Comparison of ENCODE assay signal across 9 mouse cellular contexts in genomic region chr14:24939476-24940200, GRCm38 (mm10).
DNase-seq lines count a peak whose midpoint lies in the region; ATAC-seq and TF ChIP-seq lines count a peak whose summit lies in the region.
"Had no signal": no experiment of that assay in that cellular context is flagged by ENCODE, and none has a peak within 500 bp of the region (broad histone marks: within the 10 kb centered on the region; RNA-seq: fewer than 3 reads in every experiment).

No protein-coding gene starts in this region.

- H3K4me2 ChIP-seq in kidney, embryonic 16.5 days (replicated peaks; ENCODE audit: low read depth, low read length): no peak overlapping the region
- H3K4me2 ChIP-seq in limb, embryonic 14.5 days (replicated peaks; ENCODE audit: low read depth, low read length, severe bottlenecking): no peak overlapping the region

- no peak for ATAC-seq in kidney, embryonic 16.5 days (ENCODE audit: low FRiP score, low TSS enrichment)
- peak; percentile 83 for ATAC-seq in cerebellum, adult (ENCODE audit: insufficient number of reproducible peaks, low FRiP score, low TSS enrichment)
- no peak for ATAC-seq in limb, embryonic 14.5 days (ENCODE audit: low FRiP score, low read depth)

- H3K27ac ChIP-seq in kidney, adult 2 months (ENCODE audit: insufficient read depth, low read depth, low read length): no peak overlapping the region
- no peak overlapping the region for H3K27ac ChIP-seq in kidney, embryonic 16.5 days (ENCODE audit: low read length)
- peak overlapping the region; percentile 50 for H3K27ac ChIP-seq in limb, embryonic 14.5 days (replicated peaks; ENCODE audit: low read depth, low read length)

- DNase-seq in kidney, adult 2 months: peak; percentile 80
- DNase-seq in frontal cortex, postnatal 36 days (ENCODE audit: low spot score in 2 of 2): peak; percentile 76 to 85
- peak; percentile 47 for DNase-seq in kidney, postnatal 14 days
- DNase-seq in limb, embryonic 14.5 days (ENCODE audit: low spot score): peak; percentile 71
- DNase-seq in right cerebral cortex, postnatal 36 days (ENCODE audit: low spot score in 2 of 2): peak; percentile 54 to 57
- no peak for DNase-seq in spleen, postnatal 10 days (ENCODE audit: low spot score in 2 of 2)

- no peak for TF ChIP-seq POLR2A in kidney, adult 2 months (IDR thresholded peaks at IDR 0.05; ENCODE audit: low read depth, low read length)
- TF ChIP-seq POLR2A in limb, embryonic 14.5 days (IDR thresholded peaks at IDR 0.05; ENCODE audit: borderline replicate concordance, extremely low read depth, insufficient read depth, insufficient read length): no peak

- H3K27me3 ChIP-seq in kidney, adult 2 months (replicated peaks; ENCODE audit: control insufficient read depth, insufficient read depth, low read length): no peaks in the 10 kb centered on the region
- no peaks in the 10 kb centered on the region for H3K27me3 ChIP-seq in kidney, embryonic 16.5 days (ENCODE audit: insufficient read depth, low read length)
- H3K27me3 ChIP-seq in limb, embryonic 14.5 days (ENCODE audit: control insufficient read depth, insufficient read depth, low read length): no peaks in the 10 kb centered on the region

- WGBS in kidney, adult 2 months: 52% methylated on average over 9 of the region's 9 CpGs
- WGBS in kidney, embryonic 16.5 days: 57% methylated on average over 9 of the region's 9 CpGs
- 53% methylated on average over 9 of the region's 9 CpGs for WGBS in limb, embryonic 14.5 days

- H3K36me3 ChIP-seq in kidney, adult 2 months (ENCODE audit: control insufficient read depth, insufficient read depth, low read length): no peaks in the 10 kb centered on the region
- no peaks in the 10 kb centered on the region for H3K36me3 ChIP-seq in kidney, embryonic 16.5 days (ENCODE audit: insufficient read depth, low read length)
- no peaks in the 10 kb centered on the region for H3K36me3 ChIP-seq in limb, embryonic 14.5 days (ENCODE audit: control insufficient read depth, insufficient read depth, low read length)
- H3K36me3 ChIP-seq: G1E had no signal

- H3K9me3 ChIP-seq in kidney, embryonic 16.5 days (ENCODE audit: low read length): no peaks in the 10 kb centered on the region
- H3K9me3 ChIP-seq in limb, embryonic 14.5 days (ENCODE audit: control insufficient read depth, low read length): no peaks in the 10 kb centered on the region

- H3K4me1 ChIP-seq in kidney, adult 2 months (ENCODE audit: control insufficient read depth, insufficient read depth, low read length): no peaks in the 10 kb centered on the region
- H3K4me1 ChIP-seq in kidney, embryonic 16.5 days (ENCODE audit: insufficient read depth, low read length): no peaks in the 10 kb centered on the region
- peaks cover 16% of the 10 kb centered on the region; the same call in 1 of the 2 replicates for H3K4me1 ChIP-seq in limb, embryonic 14.5 days (ENCODE audit: control insufficient read depth, insufficient read depth, low read length)

- no peak overlapping the region for H3K9ac ChIP-seq in kidney, embryonic 16.5 days (replicated peaks; ENCODE audit: low read length)
- H3K9ac ChIP-seq in limb, embryonic 14.5 days (ENCODE audit: low read depth, low read length, severe bottlenecking): no peak overlapping the region

- no peak for TF ChIP-seq CTCF in kidney, adult 2 months (conservative IDR thresholded peaks at IDR 0.05; ENCODE audit: insufficient read depth, insufficient read length, low read depth, low read length)

- no peak overlapping the region for H3K4me3 ChIP-seq in kidney, adult 2 months (ENCODE audit: insufficient read depth, low read depth, low read length)
- no peak overlapping the region for H3K4me3 ChIP-seq in kidney, embryonic 16.5 days (ENCODE audit: low read length)
- H3K4me3 ChIP-seq in limb, embryonic 14.5 days (replicated peaks; ENCODE audit: low read length): no peak overlapping the region

Comparison
In these comparisons a context has a peak if more than half of its experiments do, and no peak if none do; other contexts are left out.
1. DNase-seq: peak in kidney, adult 2 months (single experiment), frontal cortex, postnatal 36 days (2 of 2), kidney, postnatal 14 days (single experiment), limb, embryonic 14.5 days (single experiment) and right cerebral cortex, postnatal 36 days (2 of 2); none in spleen, postnatal 10 days (0 of 2).